Mouse (Mus musculus) cerebellum, adult 2 months (tissue): Measurements from ENCODE around the gene Aes.
A peak's percentile ranks its signal among the peaks of the same experiment; 100 is the strongest.

Source experiments
- CTCF ChIP-seq: fragments of 200-500 bp; IDR thresholded peaks from 2 replicates; pipeline ENCODE4 v1.5.1; 2011; ENCODE audit warnings: low read depth, mild to moderate bottlenecking, control low read depth, low read length, moderate library complexity, borderline replicate concordance; ENCODE audit not compliant: insufficient read depth
- POLR2A ChIP-seq: fragments of 200-500 bp; IDR thresholded peaks from 2 replicates; pipeline ENCODE4 v1.6.1; 2011; ENCODE audit warnings: low read length, control low read depth, borderline replicate concordance; ENCODE audit not compliant: insufficient read depth

GRCm38 (mm10) chr10:81604968-81605665 lies 45.8 kb downstream of the Aes start:
- TF ChIP-seq POLR2A (no peak), CTCF (peak; percentile 94)
